Mouse (Mus musculus) midbrain, embryonic 11.5 days (tissue): Measurements from ENCODE around the gene Coa5. TPM values are rescaled to one million over a fixed set of nuclear protein-coding genes. Genes with fewer than 3 reads are reported as not detected.

Experiments
- ATAC-seq: fragments of 200-750 bp; cut with Nextera tagmentation; 2 replicates; pipeline ENCODE4 v1.8.0; 2017; ENCODE audit warnings: moderate TSS enrichment, moderate library complexity; ENCODE audit not compliant: low FRiP score
- DNase-seq: peaks from one replicate; pipeline ENCODE4 v3.0.0; 2015; ENCODE audit warnings: low spot score; ENCODE audit errors: missing footprints
- H3K27ac ChIP-seq: fragments of 300-500 bp; sonication (generic); 2 replicates; pipeline ENCODE4 v1.5.1; 2014; ENCODE audit warnings: low read depth, low read length
- H3K27me3 ChIP-seq: fragments of 300-500 bp; sonication (generic); 2 replicates; pipeline ENCODE4 v1.6.1; 2014; ENCODE audit warnings: mild to moderate bottlenecking, low read length, moderate library complexity, mixed read lengths; ENCODE audit not compliant: control insufficient read depth, insufficient read depth
- H3K36me3 ChIP-seq: fragments of 300-500 bp; sonication (generic); 2 replicates; pipeline ENCODE4 v1.6.1; 2014; ENCODE audit warnings: mild to moderate bottlenecking, low read length, moderate library complexity, mixed read lengths; ENCODE audit not compliant: control insufficient read depth, insufficient read depth
- H3K4me1 ChIP-seq: fragments of 300-500 bp; sonication (generic); 2 replicates; pipeline ENCODE4 v1.6.1; 2014; ENCODE audit warnings: low read length; ENCODE audit not compliant: control insufficient read depth, insufficient read depth
- H3K4me2 ChIP-seq: fragments of 300-500 bp; sonication (generic); 2 replicates; pipeline ENCODE4 v1.6.1; 2014; ENCODE audit warnings: mild to moderate bottlenecking, moderate library complexity
- H3K4me3 ChIP-seq: fragments of 300-500 bp; sonication (generic); 2 replicates; pipeline ENCODE4 v1.5.1; 2014; ENCODE audit warnings: low read depth, low read length
- H3K9ac ChIP-seq: fragments of 300-500 bp; sonication (generic); 2 replicates; pipeline ENCODE4 v1.6.1; 2014; ENCODE audit warnings: low read length
- H3K9me3 ChIP-seq: fragments of 300-500 bp; sonication (generic); 2 replicates; pipeline ENCODE4 v1.6.1; 2016; ENCODE audit warnings: low read length; ENCODE audit not compliant: control insufficient read depth
- WGBS: fragments of 180-500 bp; shearing (Covaris S2); extraction: QIAGEN DNeasy Blood & Tissue Kit; methylation state at CpG from one replicate; pipeline ENCODE4 v1.1.7; 2014; 5-methylcytosine and 5-hydroxymethylcytosine counted together
- polyA plus RNA-seq: library from polyadenylated mRNA; unstranded; fragments of >200 nt; fragmentation: Nextera tagmentation; extraction: Ambion mirVana; gene quantifications from 2 replicates; pipeline ENCODE4 v1.2.1, GENCODE M21; 2014

Gene Coa5
- polyA plus RNA-seq, 1 experiment from 2014 or later = 55.0 TPM

DNA sequence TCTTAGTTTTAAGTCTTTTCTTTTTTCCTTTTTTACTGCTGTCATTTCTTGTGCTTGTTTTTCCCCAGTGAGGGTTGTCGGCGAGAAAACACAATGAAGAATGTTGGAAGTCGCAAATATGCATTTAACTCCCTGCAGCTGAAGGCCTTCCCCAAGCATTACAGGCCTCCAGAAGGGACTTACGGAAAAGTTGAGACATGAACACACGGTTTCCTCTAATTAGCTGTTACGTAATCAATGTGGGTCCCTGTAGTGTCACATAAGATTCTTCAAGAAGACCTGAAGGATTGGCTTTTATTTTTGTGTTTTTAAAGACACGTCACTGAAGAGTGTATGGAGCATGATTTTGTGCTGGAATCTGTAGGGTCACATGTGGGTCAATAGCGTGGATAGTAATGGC is 21.8 kb downstream of the Coa5 start:
- Histone ChIP-seq H3K36me3 (no peaks in the 10 kb centered on the region), H3K4me2 (no peak overlapping the region), H3K27me3 (no peaks in the 10 kb centered on the region), H3K9me3 (no peaks in the 10 kb centered on the region), H3K4me1 (no peaks in the 10 kb centered on the region), H3K4me3 (no peak overlapping the region), H3K9ac (no peak overlapping the region), H3K27ac (no peak overlapping the region)
- whole genome bisulfite sequencing = 91% methylated on average over 8 of the region's 8 CpGs
- ATAC-seq (no peak), DNase-seq (no peak)

GRCm38 (mm10) chr1:37407228-37407627 is 22.7 kb downstream of the Coa5 start:
- Histone ChIP-seq H3K36me3 (no peaks in the 10 kb centered on the region), H3K27me3 (no peaks in the 10 kb centered on the region), H3K9me3 (no peaks in the 10 kb centered on the region), H3K9ac (no peak overlapping the region), H3K27ac (no peak overlapping the region), H3K4me3 (no peak overlapping the region), H3K4me1 (no peaks in the 10 kb centered on the region), H3K4me2 (no peak overlapping the region)
- no peak for ATAC-seq
- WGBS = 88% methylated on average over 8 of the region's 8 CpGs
- DNase-seq = no peak

DNA sequence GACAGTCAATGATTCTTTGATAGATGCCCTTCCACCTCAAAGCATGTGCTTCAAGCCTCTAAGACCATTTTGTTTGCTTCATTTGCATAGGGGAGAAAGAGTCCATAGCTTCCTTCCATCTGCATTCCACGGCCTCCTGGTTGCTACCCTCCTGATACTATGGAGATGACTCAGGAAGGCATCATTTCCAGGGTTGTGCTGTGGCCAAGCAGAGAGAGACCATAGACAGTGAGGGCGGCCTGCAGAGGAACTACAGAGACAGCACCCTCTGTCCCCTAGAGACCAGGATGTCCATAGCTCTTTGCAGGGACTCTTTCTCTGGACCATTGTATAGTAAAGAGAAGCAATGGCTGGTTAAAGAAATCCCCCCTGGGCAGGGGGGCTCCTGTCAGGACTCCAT is 24.8 kb downstream of the Coa5 start:
- ATAC-seq = no peak
- WGBS = 68% methylated on average over 2 of the region's 2 CpGs

DNA sequence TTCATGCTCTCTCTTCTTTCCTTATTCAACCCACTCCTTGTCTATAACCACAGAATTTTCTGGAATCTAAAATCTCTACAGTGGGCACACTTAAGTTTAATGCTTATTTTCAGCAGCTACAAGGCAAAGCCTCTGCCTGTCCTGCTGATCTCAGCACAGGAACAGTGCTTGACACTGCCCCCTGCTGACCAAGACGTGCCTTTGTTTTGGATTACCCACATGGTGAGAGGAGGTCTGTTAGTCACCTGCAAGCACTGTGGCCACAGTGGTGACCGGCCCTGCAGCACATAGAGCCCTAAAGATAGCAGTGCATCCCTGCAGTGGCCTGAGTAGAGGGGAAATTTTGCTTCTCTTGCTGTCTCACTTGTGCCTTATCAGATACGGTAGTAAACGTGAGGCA is 28.2 kb downstream of the Coa5 start:
- Histone ChIP-seq H3K27ac (no peak overlapping the region), H3K4me2 (no peak overlapping the region), H3K9me3 (no peaks in the 10 kb centered on the region), H3K4me3 (no peak overlapping the region), H3K4me1 (no peaks in the 10 kb centered on the region), H3K9ac (no peak overlapping the region), H3K27me3 (no peaks in the 10 kb centered on the region), H3K36me3 (no peaks in the 10 kb centered on the region)
- DNase-seq = no peak
- ATAC-seq = peak; percentile 52; the same call in 1 of the 2 replicates
- 57% methylated on average over 4 of the region's 4 CpGs for WGBS

More for the DNA sequence above, 24.8 kb downstream of the Coa5 start:
- no peaks in the 10 kb centered on the region for H3K27me3 ChIP-seq
- H3K4me1 ChIP-seq = no peaks in the 10 kb centered on the region
- no peak overlapping the region for H3K27ac ChIP-seq
- H3K9me3 ChIP-seq = no peaks in the 10 kb centered on the region
- H3K9ac ChIP-seq = no peak overlapping the region
- H3K4me2 ChIP-seq = no peak overlapping the region
- no peaks in the 10 kb centered on the region for H3K36me3 ChIP-seq
- H3K4me3 ChIP-seq = no peak overlapping the region
- DNase-seq = no peak

DNA sequence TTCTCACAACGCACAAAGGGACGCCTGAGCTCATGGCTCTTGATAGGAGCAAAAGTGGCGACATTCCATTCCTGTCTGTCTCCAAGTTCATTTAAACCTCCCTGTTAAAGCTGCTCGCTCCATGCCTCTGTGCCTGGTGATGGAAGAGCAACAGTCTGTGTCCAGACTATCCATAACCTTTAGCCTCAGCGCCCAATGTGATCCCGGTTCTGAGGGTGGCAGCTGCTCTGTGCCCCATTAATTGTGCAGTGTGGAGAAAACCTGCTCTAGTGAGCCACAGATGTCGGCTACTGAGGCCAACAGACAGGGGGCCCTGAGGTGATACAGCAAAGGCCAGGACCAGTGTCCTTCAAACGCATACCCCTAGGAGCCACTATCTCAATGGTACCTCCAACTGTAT is 30.2 kb downstream of the Coa5 start:
- ATAC-seq = no peak
- no peaks in the 10 kb centered on the region for H3K4me1 ChIP-seq
- H3K27ac ChIP-seq = 0 out of 2 replicates have a peak overlapping the region, but pooled peaks have one; percentile 20
- no peak for DNase-seq
- H3K9me3 ChIP-seq = no peaks in the 10 kb centered on the region
- H3K4me3 ChIP-seq = no peak overlapping the region
- H3K27me3 ChIP-seq = no peaks in the 10 kb centered on the region
- no peak overlapping the region for H3K4me2 ChIP-seq
- 78% methylated on average over 8 of the region's 8 CpGs for WGBS
- no peaks in the 10 kb centered on the region for H3K36me3 ChIP-seq
- H3K9ac ChIP-seq = no peak overlapping the region

GRCm38 (mm10) chr1:37398961-37399360 is 30.9 kb downstream of the Coa5 start:
- no peak overlapping the region for H3K27ac ChIP-seq
- 90% methylated on average over 3 of the region's 3 CpGs for WGBS
- no peak for DNase-seq
- ATAC-seq = no peak
- H3K4me2 ChIP-seq = no peak overlapping the region
- no peak overlapping the region for H3K4me3 ChIP-seq
- no peaks in the 10 kb centered on the region for H3K9me3 ChIP-seq
- no peaks in the 10 kb centered on the region for H3K27me3 ChIP-seq
- no peak overlapping the region for H3K9ac ChIP-seq
- no peaks in the 10 kb centered on the region for H3K4me1 ChIP-seq
- H3K36me3 ChIP-seq = no peaks in the 10 kb centered on the region

DNA sequence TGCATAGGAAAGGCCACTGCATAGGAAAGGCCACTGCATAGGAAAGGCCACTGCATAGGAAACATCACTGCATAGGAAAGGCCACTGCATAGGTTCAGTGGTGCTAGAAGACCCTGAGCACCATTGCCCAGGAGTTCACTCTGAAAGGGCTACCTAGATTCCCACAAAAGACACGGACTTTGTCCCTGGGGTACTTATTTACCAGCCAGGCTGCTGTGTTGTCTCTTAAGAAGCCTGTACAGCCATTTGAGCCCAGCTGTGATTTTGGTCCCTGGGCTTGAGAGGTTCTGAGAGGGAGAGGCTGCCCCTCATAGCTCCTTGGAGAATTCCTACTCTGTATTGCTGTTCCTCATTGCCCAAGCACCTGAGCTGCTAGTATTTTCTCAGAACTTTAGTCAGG is 33.4 kb downstream of the Coa5 start:
- Histone ChIP-seq H3K27ac (no peak overlapping the region), H3K9ac (no peak overlapping the region), H3K4me2 (no peak overlapping the region), H3K4me3 (no peak overlapping the region), H3K36me3 (no peaks in the 10 kb centered on the region), H3K27me3 (no peaks in the 10 kb centered on the region), H3K9me3 (no peaks in the 10 kb centered on the region), H3K4me1 (no peaks in the 10 kb centered on the region)
- WGBS = 70% methylated on average over 1 of the region's 1 CpGs
- DNase-seq (no peak), ATAC-seq (no peak)

DNA sequence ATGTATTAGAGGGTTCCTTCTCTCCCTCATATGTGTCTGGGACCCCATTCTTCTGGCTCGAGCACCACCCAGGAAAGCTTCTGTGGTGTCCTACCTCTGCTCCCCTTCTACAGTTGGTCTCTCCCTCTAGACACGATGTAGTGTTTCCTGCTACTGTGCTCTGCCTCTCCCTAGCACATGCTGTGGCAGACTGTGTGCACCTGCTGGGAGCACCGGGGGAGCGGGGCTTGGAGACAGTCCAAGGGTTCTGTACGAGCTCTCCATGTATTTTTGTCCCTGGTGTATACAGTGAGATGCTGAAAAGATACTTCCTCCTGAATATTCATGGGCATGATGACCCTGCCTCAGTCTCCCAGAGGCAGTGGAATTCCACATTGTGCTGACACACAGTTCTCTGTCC is 36.7 kb downstream of the Coa5 start:
- no peak overlapping the region for H3K27ac ChIP-seq
- DNase-seq = no peak
- H3K36me3 ChIP-seq = no peaks in the 10 kb centered on the region
- H3K4me3 ChIP-seq = no peak overlapping the region
- ATAC-seq = no peak
- no peak overlapping the region for H3K4me2 ChIP-seq
- WGBS = 91% methylated on average over 5 of the region's 5 CpGs
- no peaks in the 10 kb centered on the region for H3K27me3 ChIP-seq
- no peak overlapping the region for H3K9ac ChIP-seq
- no peaks in the 10 kb centered on the region for H3K9me3 ChIP-seq
- H3K4me1 ChIP-seq = no peaks in the 10 kb centered on the region

DNA sequence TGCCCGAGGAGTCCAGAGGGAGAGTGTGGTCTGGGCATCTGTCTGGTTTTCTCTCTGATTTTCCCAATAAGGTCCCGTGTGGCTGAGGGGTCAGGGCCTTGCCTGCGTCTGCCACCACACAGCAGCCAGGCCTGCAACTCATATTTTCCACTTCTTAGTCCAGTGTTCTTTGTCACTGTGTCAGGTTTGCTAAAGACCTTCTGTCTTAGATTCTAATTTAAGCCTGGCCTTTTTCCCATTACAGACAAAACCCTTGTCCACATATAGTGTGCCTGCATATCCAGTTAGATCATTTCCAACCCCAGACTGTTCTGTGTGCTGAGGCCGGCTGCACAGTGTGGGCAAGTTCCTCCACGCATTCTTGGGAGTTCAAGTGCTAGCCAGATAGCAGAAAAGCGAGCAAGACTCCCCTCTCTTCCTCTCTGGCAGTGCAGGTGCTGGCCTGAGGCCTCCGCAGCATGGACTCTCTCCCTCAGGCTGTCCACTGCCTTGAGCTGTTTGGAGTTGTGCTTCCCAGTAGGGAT is 43.4 kb downstream of the Coa5 start:
- H3K4me2 ChIP-seq = no peak overlapping the region
- DNase-seq (no peak), ATAC-seq (no peak)
- no peaks in the 10 kb centered on the region for H3K4me1 ChIP-seq
- H3K36me3 ChIP-seq = no peaks in the 10 kb centered on the region
- no peak overlapping the region for H3K27ac ChIP-seq
- 87% methylated on average over 7 of the region's 7 CpGs for WGBS
- no peak overlapping the region for H3K4me3 ChIP-seq
- no peaks in the 10 kb centered on the region for H3K9me3 ChIP-seq
- no peak overlapping the region for H3K9ac ChIP-seq
- no peaks in the 10 kb centered on the region for H3K27me3 ChIP-seq

GRCm38 (mm10) chr1:37384304-37384703 is 45.6 kb downstream of the Coa5 start:
- Histone ChIP-seq H3K4me1 (no peaks in the 10 kb centered on the region), H3K36me3 (0 out of 2 replicates have a peak, but pooled peaks cover 2% of the 10 kb centered on the region), H3K4me3 (no peak overlapping the region), H3K9me3 (no peaks in the 10 kb centered on the region), H3K4me2 (no peak overlapping the region), H3K9ac (no peak overlapping the region), H3K27ac (no peak overlapping the region), H3K27me3 (no peaks in the 10 kb centered on the region)
- DNase-seq = no peak
- WGBS = 88% methylated on average over 3 of the region's 3 CpGs
- ATAC-seq = no peak
